Mouse (Mus musculus): ENCODE data around the gene Fmo2.

The Fmo2 gene

DNA sequence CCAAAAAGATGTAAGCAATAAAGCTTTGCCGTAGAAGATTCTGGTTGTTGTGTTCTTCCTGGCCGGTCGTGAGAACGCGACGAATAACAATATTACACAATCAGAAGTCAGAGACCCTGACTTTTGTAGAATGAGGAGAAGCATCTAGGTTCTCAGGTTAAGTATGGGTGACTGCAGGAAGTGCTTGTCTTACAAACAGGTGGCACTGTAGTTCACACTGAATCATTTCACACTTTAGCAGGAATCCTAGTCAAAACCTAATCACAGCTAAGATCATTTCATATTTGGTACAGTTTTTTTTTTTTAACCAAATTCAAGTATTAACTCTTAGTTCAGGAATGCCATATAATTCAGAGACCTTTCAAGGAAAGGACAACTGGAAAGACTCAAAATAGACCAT lies 51.0 kb downstream of the Fmo2 start:
- 98% methylated on average over 6 of the region's 6 CpGs for WGBS

DNA sequence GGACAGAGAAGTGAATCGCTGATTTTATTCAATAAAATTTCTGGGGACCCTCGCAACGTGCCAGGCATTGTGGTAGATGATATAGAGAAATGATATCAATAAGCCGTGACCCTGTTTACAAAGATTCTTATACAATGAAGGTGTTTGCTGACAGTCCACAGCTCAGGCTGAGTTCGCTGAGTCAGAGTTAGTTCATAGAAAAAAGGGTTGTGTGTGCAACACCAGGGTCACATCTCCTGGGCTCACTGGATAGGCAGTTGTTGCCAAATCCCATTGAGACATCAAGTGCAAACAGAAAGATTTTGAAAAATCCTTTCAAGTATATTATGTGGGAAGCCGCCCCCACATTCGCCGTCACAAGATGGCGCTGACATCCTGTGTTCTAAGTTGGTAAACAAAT lies 58.3 kb downstream of the Fmo2 start:
- 97% methylated on average over 9 of the region's 9 CpGs for WGBS

DNA sequence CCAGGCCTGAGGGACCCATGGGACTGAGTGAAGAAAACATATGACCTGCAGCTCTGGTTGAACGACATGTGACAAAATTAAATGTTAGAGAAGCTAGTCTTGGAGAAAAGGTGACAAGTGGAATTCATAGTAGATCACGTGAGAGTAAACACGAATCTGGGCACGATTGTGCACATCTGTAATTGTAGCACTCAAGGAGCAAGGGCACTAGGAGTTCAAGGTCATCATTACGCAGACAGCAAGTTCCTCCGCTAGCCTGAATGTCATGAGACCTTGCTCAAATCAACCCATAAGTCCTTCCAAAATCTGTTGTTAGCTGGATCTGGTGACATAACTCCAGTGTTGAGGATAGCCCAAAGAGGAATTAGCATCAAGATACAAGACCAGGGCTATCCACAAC lies 59.5 kb downstream of the Fmo2 start:
- WGBS: 96% methylated on average over 6 of the region's 6 CpGs

DNA sequence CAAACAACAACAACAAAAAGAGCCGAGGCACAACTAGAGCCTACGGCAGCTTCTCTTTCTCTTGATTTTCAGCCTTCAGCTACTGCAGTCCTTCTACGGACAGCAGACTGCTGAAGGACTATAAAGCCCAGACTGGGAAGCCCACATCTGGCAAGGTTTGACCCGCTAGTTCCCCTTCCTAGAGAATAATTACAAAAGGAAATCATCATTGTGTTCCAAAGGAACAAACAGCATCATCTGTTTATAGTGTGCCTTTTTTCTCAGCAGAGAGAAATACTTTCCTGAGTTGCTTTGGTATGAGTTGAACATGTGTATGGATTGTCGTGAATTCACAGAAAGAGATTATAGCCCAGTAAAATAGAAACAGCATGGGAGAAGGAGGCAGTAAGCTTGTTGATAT lies 64.2 kb downstream of the Fmo2 start:
- 82% methylated on average over 5 of the region's 5 CpGs for WGBS

DNA sequence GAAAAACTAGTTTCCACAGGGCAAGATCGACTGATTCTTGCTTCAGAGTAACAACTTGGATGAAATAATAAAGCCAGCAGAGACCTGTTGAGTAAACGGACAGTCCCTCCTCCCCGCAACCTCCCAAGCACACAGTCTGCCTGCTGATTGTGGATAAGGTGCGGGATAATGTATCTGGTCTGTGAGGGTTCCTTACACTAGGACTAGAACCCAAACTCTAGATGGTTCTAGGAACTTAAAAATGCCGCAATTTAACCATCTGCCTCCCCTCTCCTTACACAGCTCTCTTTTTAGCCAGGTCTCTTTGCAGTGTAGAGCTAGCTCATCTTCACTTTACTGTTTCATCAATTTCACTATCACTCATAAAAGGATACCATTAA lies 66.0 kb downstream of the Fmo2 start:
- 41% methylated on average over 5 of the region's 5 CpGs for WGBS

DNA sequence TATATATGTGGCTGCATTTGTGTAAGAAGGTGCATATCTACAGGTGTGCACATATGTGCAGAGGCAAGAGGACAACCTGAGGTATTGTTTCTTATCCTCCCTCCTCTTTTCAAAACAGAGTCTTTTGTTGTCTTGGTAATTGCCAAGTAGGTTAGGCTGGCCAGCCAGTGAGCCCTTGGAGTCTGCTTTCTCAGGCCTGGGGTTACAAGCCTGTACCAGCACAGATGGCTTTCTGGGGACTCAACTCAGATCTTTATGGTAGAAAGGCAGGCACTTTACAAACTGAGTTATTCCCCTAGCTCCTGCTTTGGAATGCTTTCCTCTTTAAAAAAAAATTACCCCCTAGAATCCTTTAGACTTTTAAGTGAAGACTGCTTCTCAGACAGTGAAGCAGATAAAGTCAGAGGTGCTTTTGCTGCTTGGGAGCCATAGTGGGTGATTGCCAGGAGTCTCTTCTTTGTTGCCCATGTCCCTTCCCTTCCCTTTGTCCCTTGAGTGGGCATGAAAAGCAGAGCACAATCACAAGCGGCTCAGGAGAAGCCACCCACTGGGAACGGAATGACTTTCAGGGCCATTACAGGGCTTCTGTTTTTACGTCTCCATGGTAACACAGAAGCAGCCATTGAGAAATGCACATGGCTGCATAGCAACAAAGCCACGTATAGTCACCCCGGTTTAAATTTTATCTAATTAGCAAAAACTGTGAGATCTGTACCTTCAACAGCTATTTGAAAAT lies 66.5 kb downstream of the Fmo2 start:
- 8% methylated on average over 5 of the region's 5 CpGs for WGBS

Data from cerebral cortex, adult 2 months (tissue).